Mouse (Mus musculus) hematopoietic stem cell, adult 5-6 weeks (primary cell): ENCODE results near the gene Ablim1. TPM values are rescaled to one million over a fixed set of nuclear protein-coding genes. Genes with fewer than 3 reads are reported as not detected.

ENCODE experiments used
- ATAC-seq, 2 experiments: fragments of 125-278 bp in 1 of 2; replicated peaks in 1 of 2; 2 replicates each; pipeline ENCODE4 v1.8.0; 2016 to 2017; ENCODE audit warnings: inconsistent platforms in 2 of 2, mild to moderate bottlenecking in 2 of 2, moderate number of reproducible peaks in 2 of 2, low read depth in 1 of 2, moderate TSS enrichment in 1 of 2; ENCODE audit not compliant: low FRiP score in 2 of 2, poor library complexity in 2 of 2, severe bottlenecking in 2 of 2, insufficient read depth in 1 of 2, low TSS enrichment in 1 of 2
- total RNA-seq: library from RNA; stranded (forward); fragments of 172-1452, 232-1000 nt; gene quantifications from 2 replicates; pipeline ENCODE4 v1.2.3, GENCODE M21; 2017

The Ablim1 gene
- total RNA-seq, 1 experiment from 2014 or later, result 46.1 TPM

GRCm38 (mm10) chr19:57016995-57017784 lies 297.5 kb downstream of the Ablim1 start:
- ATAC-seq, result no peak

GRCm38 (mm10) chr19:57014808-57015207 lies 299.9 kb downstream of the Ablim1 start:
- no peak for ATAC-seq

- ATAC-seq, result no peak
Measured at GRCm38 (mm10) chr19:57013271-57013677, 301.4 kb downstream of the Ablim1 start.

GRCm38 (mm10) chr19:57012068-57012467 lies 302.7 kb downstream of the Ablim1 start:
- no peak for ATAC-seq

GRCm38 (mm10) chr19:57010064-57010463 lies 304.7 kb downstream of the Ablim1 start:
- no peak for ATAC-seq

- ATAC-seq, result no peak
Measured at GRCm38 (mm10) chr19:57009653-57010052, 305.1 kb downstream of the Ablim1 start.

- peak; percentile 4 to 21; a peak in 1 of 4 replicates for ATAC-seq
Measured at GRCm38 (mm10) chr19:57007781-57008710, 306.7 kb downstream of the Ablim1 start, which contains the start of gene Afap1l2. Gene Afap1l2, minus strand, starts transcription at chr19:57008228.

- ATAC-seq, result no peak
Measured at GRCm38 (mm10) chr19:57007291-57007690, 307.4 kb downstream of the Ablim1 start.

GRCm38 (mm10) chr19:57006841-57007240 lies 307.9 kb downstream of the Ablim1 start:
- no peak for ATAC-seq

GRCm38 (mm10) chr19:57005062-57005461 lies 309.7 kb downstream of the Ablim1 start:
- ATAC-seq, result no peak

- no peak for ATAC-seq
Measured at GRCm38 (mm10) chr19:57003460-57003810, 311.3 kb downstream of the Ablim1 start.

GRCm38 (mm10) chr19:57002741-57003459 lies 311.8 kb downstream of the Ablim1 start:
- no peak for ATAC-seq

GRCm38 (mm10) chr19:57001926-57002325 lies 312.8 kb downstream of the Ablim1 start:
- no peak for ATAC-seq

GRCm38 (mm10) chr19:57000592-57000991 lies 314.1 kb downstream of the Ablim1 start:
- ATAC-seq, result no peak

- ATAC-seq, result no peak
Measured at GRCm38 (mm10) chr19:56999781-57000180, 314.9 kb downstream of the Ablim1 start.

GRCm38 (mm10) chr19:56998910-56999309 lies 315.8 kb downstream of the Ablim1 start:
- no peak for ATAC-seq

- ATAC-seq, result no peak
Measured at GRCm38 (mm10) chr19:56998331-56998730, 316.4 kb downstream of the Ablim1 start.
